Mouse (Mus musculus) CD4-positive, CD25-positive, alpha-beta regulatory T cell, adult 2 months (primary cell): ENCODE measurements around the gene Rprml.

ENCODE experiments used
- DNase-seq: peaks from one replicate; pipeline ENCODE4 v3.0.0-alpha.2; 2012; ENCODE audit warnings: low read depth, low spot score

Gene Rprml

DNA sequence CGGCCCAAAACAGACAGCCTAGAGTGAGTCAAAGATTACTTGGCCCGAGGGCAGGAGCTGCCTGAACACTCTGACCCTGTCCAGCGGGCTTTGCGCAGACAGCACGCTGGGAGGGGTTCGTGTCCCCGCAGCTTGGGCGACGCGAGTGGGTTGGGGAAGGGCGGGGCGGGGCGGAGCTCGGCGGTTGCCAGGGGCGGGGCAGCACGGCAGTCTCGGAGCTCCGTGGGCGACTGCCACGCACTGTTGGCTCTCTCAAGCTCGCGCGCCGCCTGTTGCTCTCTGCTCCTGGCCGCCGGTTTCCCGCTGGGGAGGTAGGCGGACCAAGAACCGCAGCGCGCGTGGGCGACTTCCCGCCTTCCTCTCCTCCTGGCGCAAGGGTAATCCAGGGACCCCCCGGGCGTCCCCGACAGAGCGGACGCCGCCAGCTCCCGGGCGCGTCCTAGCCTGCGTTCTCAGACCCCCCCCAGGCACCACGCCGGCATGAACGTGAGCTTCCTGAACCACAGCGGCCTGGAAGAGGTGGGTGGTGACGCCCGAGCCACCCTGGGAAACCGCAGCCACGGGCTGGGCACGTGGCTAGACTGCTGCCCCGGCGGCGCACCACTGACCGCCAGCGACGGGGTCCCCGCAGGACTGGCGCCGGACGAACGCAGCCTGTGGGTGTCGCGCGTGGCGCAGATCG is at the start of gene Rprml:
TSS of gene Rprml (plus strand) at position 270 of the 682 bp plus-strand sequence.
- no peak for DNase-seq

DNA sequence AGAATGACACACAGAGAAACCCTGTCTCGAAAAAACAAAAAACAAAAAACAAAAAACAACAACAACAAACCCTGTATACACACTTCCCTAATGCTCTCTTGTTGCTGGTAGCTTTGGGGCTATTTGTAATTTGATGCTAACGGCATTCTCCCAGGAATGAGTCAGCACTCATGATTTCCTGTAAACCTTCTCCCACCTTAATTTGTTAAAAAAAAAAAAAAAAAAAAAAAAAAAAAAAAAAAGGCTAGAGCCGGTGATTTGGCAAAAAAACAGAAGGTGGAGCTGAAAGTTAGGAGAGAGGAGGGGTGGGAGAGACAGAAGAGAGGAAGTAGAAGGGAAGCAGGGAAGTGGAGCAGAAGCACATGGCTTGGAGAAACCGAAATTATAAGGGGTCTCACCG is 42.8 kb upstream of the Rprml start:
- DNase-seq, result no peak

DNA sequence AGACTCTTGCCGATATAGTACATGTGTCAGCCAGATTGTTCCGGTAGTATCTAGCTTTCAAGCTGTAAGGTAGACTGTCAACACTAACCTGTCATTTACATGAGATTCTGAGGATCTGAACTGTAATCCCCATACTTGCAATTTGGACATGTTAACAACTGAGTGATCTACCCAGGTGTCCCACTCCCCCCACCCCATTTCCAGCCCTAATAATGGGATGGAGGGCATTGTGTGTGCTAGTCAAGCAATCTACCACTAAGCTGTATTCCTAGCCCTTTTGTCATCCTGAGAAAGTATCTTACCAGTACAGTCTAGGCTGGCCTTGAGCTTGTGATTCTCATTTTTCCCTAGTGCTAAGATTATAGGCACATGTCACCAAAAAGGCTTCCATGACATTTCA is 38.6 kb upstream of the Rprml start:
- no peak for DNase-seq

DNA sequence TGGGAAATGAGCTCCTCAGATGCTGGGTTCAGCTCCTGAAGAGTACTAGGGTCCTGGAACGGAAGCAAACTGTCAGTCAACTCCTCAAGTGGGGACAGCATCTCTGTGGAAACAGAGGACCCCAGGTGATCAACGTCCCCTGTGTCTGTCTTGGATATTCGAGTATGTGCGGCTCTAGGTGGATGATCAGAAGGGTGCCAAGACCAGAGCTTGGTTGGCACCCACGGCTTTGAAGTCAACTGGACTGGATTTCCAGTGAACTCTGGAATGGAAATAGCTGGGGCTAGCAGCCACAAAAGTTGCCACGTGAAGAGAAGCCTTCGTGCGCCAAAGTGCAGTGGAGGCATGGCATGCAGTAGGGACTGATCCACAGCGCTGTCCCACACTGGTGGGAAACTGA is 28.3 kb upstream of the Rprml start, which contains the start of gene Gm884:
TSS of gene Gm884 (minus strand) at position 101 of the 400 bp plus-strand sequence.
- DNase-seq, result no peak

DNA sequence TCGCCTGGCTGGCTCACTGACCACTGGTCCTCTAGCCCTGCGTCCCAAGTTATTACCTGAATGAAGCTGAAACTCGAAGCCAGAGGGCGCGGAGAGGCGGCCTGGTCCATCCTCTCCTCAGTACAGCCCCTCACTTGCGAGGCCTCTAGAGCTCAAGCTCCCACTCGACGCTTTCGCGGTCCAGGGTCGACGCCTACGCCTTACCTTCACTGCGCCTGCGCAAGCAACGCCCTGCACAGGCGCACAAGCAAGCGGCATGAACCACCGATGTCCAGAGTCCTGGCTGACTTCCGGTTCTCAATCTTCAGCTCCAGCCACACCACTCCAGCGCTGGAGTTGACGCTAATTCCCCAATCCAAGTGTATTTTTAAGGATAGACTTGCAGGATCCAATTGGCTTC is 21.9 kb upstream of the Rprml start:
- DNase-seq, result no peak

DNA sequence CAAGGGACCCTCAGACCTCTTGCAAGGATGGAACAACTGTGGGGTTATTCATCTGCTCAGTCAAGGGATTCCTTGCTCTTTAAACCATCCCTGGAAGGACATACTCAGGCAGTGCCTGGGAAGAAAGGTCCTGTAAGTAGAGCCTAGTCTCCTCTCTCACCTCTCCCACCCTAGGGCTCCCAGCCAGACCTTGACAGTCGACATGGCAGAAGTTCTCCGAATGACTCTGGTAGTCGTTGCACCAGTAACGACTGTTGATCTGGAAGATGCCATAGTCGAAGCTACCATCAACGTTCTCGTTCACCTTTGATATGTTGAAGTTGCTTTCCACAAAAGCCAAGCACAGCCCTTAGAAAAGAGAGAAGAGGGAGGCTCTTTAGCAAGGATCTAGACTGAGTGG is 14.6 kb upstream of the Rprml start:
- no peak for DNase-seq

DNA sequence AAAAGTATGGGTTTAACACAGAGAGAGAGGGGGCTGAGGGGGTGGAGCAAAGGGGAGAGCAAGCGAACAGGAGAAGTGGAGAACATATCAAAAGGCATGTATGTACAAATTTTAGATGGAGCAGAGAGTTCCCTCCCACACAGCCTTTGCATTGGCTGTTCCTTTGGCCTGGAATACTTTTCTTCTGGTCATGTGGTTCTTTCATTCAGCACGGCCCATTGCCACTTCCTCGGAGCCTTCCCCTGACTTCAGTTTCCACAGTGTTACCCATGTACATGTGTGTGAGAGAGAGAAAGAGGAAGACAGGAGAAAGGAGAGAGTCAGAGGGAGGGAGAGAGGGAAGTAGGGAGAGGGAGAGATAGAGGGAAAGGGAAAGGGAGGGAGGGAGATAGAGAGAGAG is 13.9 kb upstream of the Rprml start:
- no peak for DNase-seq

DNA sequence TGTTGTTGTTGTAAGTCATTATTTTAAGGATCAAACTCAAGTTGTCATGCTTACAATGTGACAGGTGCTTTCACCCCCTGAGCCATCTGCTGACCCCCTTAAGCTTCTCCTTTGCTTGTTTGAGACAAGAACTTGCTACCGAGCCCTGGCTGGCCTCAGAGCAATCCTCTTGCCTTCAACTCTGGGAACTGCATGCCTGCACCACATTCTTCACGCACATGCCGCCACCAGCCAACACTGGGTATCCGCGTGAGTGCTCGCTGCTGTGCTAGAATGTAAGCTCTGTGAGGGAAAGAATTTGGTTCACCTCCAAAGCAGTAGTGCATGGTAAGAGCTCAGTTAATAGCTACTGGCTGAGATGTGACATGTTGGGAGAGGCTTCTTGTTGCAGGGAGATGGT is 13.1 kb upstream of the Rprml start:
- no peak for DNase-seq

DNA sequence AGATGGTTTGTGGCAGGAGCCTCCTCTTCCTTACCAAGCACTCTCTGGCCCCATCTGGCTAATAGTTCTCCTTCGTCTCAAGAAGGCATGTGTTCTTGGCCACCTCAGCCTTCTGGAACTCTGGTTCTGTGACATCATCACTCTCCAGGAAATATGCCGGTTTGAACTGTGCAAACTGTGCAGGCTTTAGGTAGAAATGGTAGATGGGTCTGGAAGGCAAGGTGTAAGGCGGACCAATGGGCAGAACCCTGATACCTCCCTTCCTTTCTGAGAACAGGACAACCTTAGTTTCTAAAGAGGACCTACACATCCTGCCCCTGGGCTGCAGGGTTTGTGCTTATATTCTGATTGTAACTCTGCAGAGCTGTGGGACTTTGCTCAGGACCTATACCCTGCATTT is 10.6 kb upstream of the Rprml start, which contains the start of gene Lyzl6:
TSS of gene Lyzl6 (minus strand) at position 101 of the 400 bp plus-strand sequence.
- DNase-seq, result no peak

DNA sequence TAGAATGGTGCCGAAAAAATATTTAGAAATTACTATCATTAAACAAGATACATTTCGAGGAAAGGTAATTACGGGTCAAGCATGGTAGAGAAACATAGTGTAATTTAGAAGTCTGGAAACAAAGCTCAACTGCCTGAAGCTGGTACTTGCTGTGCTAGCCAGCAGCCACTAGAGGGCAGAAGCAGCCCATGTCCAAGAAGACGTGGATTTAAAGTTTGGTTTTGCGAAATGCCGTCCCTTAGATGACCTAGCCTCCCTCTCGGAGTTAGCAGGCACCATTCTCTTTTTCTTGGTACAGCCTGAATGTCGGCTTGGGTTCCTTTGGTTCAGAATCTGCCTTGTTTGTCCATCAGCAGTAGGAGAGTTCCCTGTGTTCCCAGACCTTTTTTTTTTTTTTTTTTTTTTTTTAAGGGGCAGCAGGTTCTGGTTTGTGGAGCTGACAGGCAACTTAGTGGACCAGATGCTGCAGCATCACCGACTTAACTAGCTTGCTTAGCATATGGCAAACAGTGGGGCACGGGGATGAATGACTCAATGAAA is 9.9 kb upstream of the Rprml start:
- DNase-seq, result peak; percentile 65

DNA sequence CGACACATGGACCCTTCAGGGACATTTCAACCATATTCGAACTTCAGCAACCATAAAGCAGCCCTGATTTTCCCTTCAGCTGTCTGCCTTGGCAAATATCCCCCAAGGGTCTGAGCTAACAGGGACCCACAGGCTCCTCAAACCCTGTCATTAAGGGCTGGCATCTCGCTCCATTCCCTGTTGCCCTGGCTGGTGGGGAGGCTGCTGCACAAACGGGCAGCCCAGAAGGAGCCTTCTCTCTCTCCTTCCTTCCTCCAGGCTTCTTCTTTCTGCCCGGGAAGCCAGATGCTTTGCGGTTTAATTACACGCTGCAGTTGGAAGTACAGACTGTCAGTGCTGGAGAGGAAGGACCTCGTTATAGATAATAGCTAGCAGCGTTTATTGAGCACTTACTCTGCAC is 6.2 kb upstream of the Rprml start:
- DNase-seq, result no peak

DNA sequence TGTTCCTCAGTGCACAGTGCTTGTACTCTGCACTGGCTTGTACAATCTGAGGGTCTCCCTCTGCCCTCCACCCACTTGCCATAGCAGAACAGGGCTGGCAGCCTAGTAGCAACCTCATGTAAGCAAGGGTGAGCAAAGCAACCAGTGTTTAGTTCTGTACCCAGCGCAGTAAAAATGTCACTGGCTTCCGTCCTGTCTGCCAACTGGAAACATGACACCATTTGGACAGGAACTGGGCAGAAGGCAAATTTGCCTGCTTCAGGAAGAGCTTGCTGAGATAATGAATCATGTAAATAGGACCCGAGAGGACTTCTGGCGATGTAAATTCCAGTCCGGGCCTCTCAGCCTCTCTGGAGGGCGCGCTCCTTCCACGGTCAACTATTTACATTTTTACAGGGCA is 3.6 kb upstream of the Rprml start:
- DNase-seq, result no peak

DNA sequence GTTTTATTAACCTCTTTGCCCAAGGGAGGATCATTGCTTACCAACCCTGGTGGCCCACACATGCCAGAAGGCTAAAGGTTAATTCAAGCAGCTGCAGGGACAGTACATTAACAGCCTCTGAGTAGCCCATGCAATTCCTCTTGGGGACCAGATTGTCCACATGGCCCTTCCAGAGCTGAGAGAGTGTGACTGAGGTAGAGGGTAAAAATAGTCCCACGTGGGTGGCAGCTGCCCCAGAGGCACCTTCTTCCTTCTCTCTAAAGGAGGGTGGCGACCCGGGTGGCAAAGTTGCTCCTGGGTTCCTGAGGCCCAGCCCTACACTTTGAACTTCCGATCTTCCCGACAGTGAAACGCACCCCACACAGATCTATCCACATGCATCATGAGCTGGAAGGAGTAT is 3.1 kb upstream of the Rprml start:
- DNase-seq, result no peak

DNA sequence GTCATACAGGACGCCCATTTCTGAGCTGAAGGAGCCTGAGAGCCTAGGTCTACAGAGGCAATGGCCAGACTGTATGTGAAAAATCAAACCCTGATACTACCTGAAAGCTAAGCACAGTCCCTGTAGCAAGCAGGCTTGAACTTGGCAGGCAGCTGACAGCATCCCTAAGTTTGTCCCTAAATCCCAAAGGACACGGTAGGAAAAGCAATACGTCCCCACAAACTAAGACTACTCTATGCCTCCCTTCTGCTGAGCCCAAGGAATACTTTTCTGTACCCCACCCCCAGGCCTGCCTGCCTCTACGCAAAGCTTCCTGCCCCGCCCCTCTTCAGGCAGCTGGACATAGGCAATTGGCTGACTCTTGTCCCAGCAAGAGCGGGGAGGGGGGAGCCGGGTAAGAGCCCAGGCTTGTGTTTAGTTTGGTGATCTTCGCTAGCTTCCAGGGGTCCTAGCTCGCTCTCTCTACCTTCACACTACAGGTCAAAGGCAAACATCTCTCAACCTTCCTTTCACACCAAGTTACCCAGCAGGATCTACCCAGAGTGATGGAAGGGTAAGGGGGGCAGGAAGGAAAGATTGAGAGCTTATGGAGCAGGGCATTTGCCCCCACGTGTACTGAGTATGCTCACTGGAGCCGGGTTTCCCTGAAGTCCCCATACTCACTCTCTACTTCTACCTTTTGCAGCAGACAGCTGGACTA is 1.3 kb upstream of the Rprml start:
- DNase-seq, result no peak

DNA sequence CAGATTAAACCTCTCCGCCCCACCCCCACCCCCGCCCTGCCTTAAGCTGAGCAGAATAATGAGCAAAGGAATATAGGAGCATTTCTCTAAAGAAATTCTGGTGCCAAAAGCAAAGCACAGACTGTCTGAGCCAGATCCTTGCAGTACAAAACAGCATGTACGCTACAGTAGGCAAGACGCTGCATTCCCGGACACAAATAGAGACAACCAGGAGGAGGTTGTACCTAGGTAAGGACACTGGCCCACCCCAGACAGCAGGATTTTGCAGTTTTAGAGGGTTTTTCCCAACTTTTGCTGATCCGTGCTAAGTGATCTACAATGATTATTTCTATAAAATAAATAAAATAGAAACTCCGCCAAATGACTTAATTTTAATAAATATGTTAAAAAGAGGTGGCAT is 714 bp upstream of the Rprml start:
- DNase-seq, result no peak

DNA sequence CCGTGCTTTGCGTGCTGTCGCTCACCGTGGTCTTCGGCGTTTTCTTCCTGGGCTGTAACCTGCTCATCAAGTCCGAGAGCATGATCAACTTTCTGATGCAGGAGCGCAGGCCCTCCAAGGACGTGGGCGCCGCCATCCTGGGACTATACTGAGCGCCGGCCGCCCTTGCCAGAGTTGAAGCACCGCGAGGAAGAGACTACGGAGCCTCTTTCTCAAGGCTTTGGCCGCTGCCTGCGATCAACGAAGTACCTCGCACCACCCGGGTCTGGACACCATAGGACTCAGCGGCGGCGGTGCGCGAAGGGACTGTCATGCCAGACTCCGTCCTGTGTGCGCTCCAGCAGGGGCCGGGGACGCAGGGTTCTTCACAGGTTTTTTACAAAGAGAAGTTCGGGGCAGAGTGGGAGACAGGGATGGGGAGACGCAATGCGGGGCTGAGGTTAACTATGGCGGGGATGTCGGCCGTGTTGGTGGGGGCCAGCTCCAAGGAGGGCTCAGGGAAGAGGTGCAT is 668 bp downstream of the Rprml start:
- no peak for DNase-seq

DNA sequence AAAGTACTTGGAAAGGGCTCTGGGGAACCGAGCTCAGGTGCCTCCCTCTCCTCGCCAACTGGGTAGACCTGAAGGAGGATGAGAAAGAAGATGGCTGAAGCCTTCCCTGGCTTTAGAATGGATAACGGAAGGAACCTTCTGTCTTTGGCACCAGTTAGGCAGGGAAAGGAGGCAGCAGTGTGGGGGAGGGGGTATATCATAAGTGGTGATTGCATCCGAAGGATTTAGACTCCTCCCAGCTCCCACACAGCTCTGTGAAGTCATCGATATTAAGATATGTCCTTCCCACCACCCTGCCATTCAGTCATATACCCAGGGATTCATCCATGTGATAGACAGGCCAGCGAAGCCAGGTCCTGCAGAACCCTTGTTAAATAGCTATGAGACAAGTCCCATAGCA is 2.1 kb downstream of the Rprml start:
- no peak for DNase-seq

DNA sequence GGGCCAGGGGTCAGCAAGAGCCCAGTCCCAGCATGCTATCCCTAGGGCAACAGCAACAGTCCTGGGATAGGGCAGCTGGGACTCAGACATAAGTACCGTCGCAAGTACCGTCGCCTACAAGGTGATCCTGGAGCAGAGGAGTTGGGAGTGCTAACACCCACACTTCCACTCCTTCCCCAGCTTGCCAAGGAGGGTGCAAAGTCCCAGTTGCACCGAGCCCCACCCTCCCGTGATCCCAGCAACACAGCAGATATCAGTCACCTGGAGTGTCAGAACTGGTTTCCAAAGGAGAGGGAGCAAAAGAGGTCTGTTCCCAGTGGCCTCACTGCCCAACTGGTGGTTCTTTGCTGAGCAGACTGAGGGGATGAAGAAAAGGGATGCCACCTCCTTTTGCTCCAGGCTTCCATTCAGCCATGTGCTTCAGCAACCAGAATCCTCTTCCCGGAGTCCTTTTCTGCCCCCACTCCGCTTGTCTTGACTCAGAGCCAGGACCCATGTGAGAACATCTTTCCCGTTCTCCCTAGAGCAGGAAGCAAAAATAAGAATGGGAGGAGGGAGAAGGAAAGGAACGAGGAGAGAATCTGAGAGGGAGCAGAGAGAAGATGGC is 4.1 kb downstream of the Rprml start:
- DNase-seq, result no peak

DNA sequence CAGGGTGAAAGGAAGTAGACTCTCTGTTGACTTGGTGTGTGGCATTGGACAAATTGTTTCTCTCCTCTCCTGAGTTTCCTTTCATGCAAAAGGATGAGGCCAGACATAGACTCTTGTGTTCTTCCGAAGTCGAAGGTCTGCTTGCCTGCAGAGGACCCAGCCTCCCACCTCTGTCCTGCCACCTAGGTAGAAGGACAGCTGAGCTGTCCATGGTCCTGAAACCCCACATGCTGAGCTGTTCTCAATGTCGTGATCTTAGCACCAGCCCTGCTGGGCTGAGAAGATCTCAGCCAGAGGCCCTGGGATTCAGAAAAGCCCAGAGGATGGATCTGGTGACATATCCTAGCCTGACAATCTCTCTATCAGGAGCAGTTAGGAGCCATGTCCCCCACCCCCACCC is 7.2 kb downstream of the Rprml start:
- DNase-seq, result peak; percentile 44

DNA sequence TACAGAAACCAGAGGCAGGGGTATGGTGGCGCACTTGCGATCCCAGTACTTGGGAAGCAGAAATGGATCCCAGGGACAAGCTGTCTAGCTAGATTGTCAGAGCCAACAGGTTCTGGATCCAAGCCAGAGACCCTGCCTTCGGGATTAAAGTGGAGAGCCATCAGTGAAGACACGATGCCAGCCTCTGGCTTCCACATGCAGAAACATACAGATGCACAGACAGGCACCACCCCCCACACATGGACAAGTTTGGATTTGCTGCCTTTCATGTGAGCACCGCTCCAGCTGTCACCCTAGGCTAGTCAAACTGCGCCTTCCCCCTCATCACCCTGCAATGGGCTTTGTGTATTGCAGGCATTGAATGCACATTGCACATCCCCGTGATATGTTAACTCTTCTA is 8.8 kb downstream of the Rprml start:
- DNase-seq, result no peak

DNA sequence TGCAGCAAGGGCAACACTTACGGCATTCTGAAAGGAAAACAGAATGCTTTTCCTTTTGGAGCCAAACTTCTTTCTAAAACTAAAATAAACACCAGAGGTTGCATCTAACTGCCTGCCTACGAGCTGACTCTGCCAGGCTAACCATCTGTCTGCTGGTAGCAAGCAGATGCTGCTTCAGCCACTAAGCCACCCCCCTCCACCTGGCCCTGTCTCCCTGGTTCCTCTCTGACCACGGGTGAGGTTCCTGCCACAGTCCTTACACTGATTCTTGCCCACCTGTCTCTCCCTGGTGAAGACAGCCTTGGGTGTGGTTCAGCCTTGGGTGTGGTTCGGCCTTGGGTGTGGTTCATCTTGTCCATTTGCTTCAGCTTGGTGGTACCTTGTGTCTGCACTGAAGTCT is 12.5 kb downstream of the Rprml start:
- DNase-seq, result no peak

DNA sequence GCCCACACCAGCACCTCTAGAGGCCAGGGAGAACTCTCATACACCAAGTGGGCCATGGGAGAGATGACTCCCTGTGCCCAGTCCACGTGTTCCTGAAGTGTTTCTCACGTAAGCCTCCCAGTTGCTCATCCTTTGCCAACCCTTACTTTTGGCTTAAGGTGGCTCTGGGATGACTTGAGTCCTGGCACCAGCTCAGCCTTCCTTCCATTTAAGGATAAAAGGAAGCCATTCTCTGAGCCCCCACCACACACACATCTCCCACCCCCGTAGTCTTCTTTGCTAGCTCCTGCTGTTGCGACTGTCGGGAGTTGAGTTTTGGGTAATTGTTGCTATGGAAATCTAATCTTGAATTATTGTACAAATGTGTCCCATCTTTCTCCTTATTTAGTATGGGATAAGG is 13.2 kb downstream of the Rprml start:
- DNase-seq, result no peak

DNA sequence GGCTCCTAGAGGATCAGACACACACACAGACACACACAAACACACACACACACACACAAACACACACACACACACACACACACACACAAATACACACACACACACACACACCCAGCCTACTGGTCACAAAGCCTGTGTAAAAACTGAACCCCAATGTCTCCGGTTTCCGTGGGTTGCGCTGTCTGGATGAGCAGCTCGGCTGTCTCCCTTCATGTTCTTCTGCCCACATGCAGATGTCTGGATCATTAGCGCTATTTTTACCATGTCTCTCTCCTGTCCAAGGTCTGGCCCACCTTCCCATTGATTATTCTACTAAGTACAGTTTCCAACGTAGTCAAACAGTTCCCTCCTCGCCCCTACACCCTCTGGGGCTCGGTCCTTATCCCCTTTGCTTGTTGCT is 13.7 kb downstream of the Rprml start:
- no peak for DNase-seq
